Mouse (Mus musculus) heart, embryonic 12.5 days (tissue): ENCODE measurements around the gene Pde8b. TPM values are rescaled to one million over a fixed set of nuclear protein-coding genes. Genes with fewer than 3 reads are reported as not detected.
"Not testable (repeated sequence)": the region's sequence is repeated elsewhere in the genome, so short reads cannot be mapped to it uniquely, and the experiment has no call there.

Experiments
- ATAC-seq: fragments of 200-750 bp; cut with Nextera tagmentation; 2 replicates; pipeline ENCODE4 v1.8.0; 2017; ENCODE audit warnings: moderate TSS enrichment, moderate library complexity; ENCODE audit not compliant: insufficient number of reproducible peaks, low FRiP score
- H3K27ac ChIP-seq: fragments of 300-500 bp; sonication (generic); 2 replicates; pipeline ENCODE4 v1.5.1; 2016; ENCODE audit warnings: mild to moderate bottlenecking, moderate library complexity; ENCODE audit not compliant: poor library complexity, severe bottlenecking
- H3K27me3 ChIP-seq: fragments of 300-500 bp; sonication (generic); replicated peaks from 2 replicates; pipeline ENCODE4 v1.6.1; 2016; ENCODE audit warnings: mild to moderate bottlenecking, moderate library complexity
- H3K36me3 ChIP-seq: fragments of 300-500 bp; sonication (generic); 2 replicates; pipeline ENCODE4 v1.6.1; 2016; ENCODE audit warnings: mild to moderate bottlenecking, moderate library complexity
- H3K4me1 ChIP-seq: fragments of 300-500 bp; sonication (generic); replicated peaks from 2 replicates; pipeline ENCODE4 v1.6.1; 2016; ENCODE audit warnings: mild to moderate bottlenecking
- H3K4me2 ChIP-seq: fragments of 300-500 bp; sonication (generic); 2 replicates; pipeline ENCODE4 v1.6.1; 2016; ENCODE audit warnings: mild to moderate bottlenecking, moderate library complexity
- H3K4me3 ChIP-seq: fragments of 300-500 bp; sonication (generic); 2 replicates; pipeline ENCODE4 v1.5.1; 2016; ENCODE audit warnings: mild to moderate bottlenecking
- H3K9ac ChIP-seq: fragments of 300-500 bp; sonication (generic); 2 replicates; pipeline ENCODE4 v1.6.1; 2016; ENCODE audit warnings: mild to moderate bottlenecking, moderate library complexity
- H3K9me3 ChIP-seq: fragments of 300-500 bp; sonication (generic); replicated peaks from 2 replicates; pipeline ENCODE4 v1.6.1; 2016; ENCODE audit warnings: mild to moderate bottlenecking, moderate library complexity
- WGBS: fragments of 180-500 bp; shearing (Covaris S2); methylation state at CpG from one replicate; pipeline ENCODE4 v1.1.7; 2016; 5-methylcytosine and 5-hydroxymethylcytosine counted together
- polyA plus RNA-seq: library from polyadenylated mRNA; unstranded; fragments of >200 nt; fragmentation: Nextera tagmentation; extraction: Ambion mirVana; gene quantifications from 2 replicates; pipeline ENCODE4 v1.2.1, GENCODE M21; 2016

Gene Pde8b
- polyA plus RNA-seq, 1 experiment from 2014 or later = 0.57 TPM

- Histone ChIP-seq H3K36me3 (no peaks in the 10 kb centered on the region), H3K9ac (no peak overlapping the region), H3K4me3 (no peak overlapping the region), H3K9me3 (0 out of 2 replicates have a peak, but pooled peaks cover 3% of the 10 kb centered on the region), H3K27ac (no peak overlapping the region), H3K27me3 (0 out of 2 replicates have a peak, but pooled peaks cover 6% of the 10 kb centered on the region), H3K4me2 (no peak overlapping the region), H3K4me1 (no peaks in the 10 kb centered on the region)
- WGBS = 74% methylated on average over 5 of the region's 5 CpGs
- no peak for ATAC-seq
Observed at GRCm38 (mm10) chr13:95212320-95212719, 37.8 kb downstream of the Pde8b start.

- not testable (repeated sequence) for H3K9me3 ChIP-seq, H3K4me2 ChIP-seq, H3K27me3 ChIP-seq, H3K36me3 ChIP-seq, H3K4me1 ChIP-seq, H3K9ac ChIP-seq, H3K27ac ChIP-seq, H3K4me3 ChIP-seq, ATAC-seq
- 77% methylated on average over 7 of the region's 7 CpGs for WGBS
Observed at GRCm38 (mm10) chr13:95207301-95207700, 42.8 kb downstream of the Pde8b start.

- no peak overlapping the region for H3K27ac ChIP-seq
- no peaks in the 10 kb centered on the region for H3K36me3 ChIP-seq
- no peaks in the 10 kb centered on the region for H3K4me1 ChIP-seq
- H3K4me3 ChIP-seq = no peak overlapping the region
- 79% methylated on average over 3 of the region's 3 CpGs for WGBS
- H3K9me3 ChIP-seq = no peaks in the 10 kb centered on the region
- H3K4me2 ChIP-seq = no peak overlapping the region
- H3K27me3 ChIP-seq = no peaks in the 10 kb centered on the region
- ATAC-seq = no peak
- no peak overlapping the region for H3K9ac ChIP-seq
Observed at GRCm38 (mm10) chr13:95202151-95202758, 47.9 kb downstream of the Pde8b start.

GRCm38 (mm10) chr13:95200817-95201216, 49.3 kb downstream of the Pde8b start:
- ATAC-seq = no peak
- no peak overlapping the region for H3K9ac ChIP-seq
- WGBS = 70% methylated on average over 8 of the region's 8 CpGs
- H3K9me3 ChIP-seq = no peaks in the 10 kb centered on the region
- H3K27me3 ChIP-seq = no peaks in the 10 kb centered on the region
- H3K4me1 ChIP-seq = no peaks in the 10 kb centered on the region
- H3K36me3 ChIP-seq = no peaks in the 10 kb centered on the region
- H3K4me3 ChIP-seq = no peak overlapping the region
- no peak overlapping the region for H3K27ac ChIP-seq
- no peak overlapping the region for H3K4me2 ChIP-seq

GRCm38 (mm10) chr13:95200036-95200435, 50.1 kb downstream of the Pde8b start:
- ATAC-seq = no peak
- Histone ChIP-seq H3K4me3 (no peak overlapping the region), H3K9ac (no peak overlapping the region), H3K9me3 (no peaks in the 10 kb centered on the region), H3K27me3 (no peaks in the 10 kb centered on the region), H3K36me3 (no peaks in the 10 kb centered on the region), H3K4me1 (no peaks in the 10 kb centered on the region), H3K27ac (no peak overlapping the region), H3K4me2 (no peak overlapping the region)

- H3K9ac ChIP-seq = no peak overlapping the region
- no peaks in the 10 kb centered on the region for H3K9me3 ChIP-seq
- no peaks in the 10 kb centered on the region for H3K27me3 ChIP-seq
- no peaks in the 10 kb centered on the region for H3K36me3 ChIP-seq
- H3K4me2 ChIP-seq = no peak overlapping the region
- no peak for ATAC-seq
- WGBS = 76% methylated on average over 7 of the region's 7 CpGs
- H3K4me3 ChIP-seq = no peak overlapping the region
- no peaks in the 10 kb centered on the region for H3K4me1 ChIP-seq
- no peak overlapping the region for H3K27ac ChIP-seq
Observed at GRCm38 (mm10) chr13:95196106-95196705, 53.9 kb downstream of the Pde8b start.

GRCm38 (mm10) chr13:95191951-95192350, 58.2 kb downstream of the Pde8b start:
- Histone ChIP-seq H3K9ac (no peak overlapping the region), H3K27me3 (no peaks in the 10 kb centered on the region), H3K36me3 (no peaks in the 10 kb centered on the region), H3K9me3 (no peaks in the 10 kb centered on the region), H3K27ac (no peak overlapping the region), H3K4me2 (no peak overlapping the region), H3K4me3 (no peak overlapping the region), H3K4me1 (no peaks in the 10 kb centered on the region)
- 78% methylated on average over 5 of the region's 5 CpGs for WGBS
- ATAC-seq = no peak

GRCm38 (mm10) chr13:95189111-95189510, 61.0 kb downstream of the Pde8b start:
- Histone ChIP-seq H3K9ac (no peak overlapping the region), H3K4me3 (no peak overlapping the region), H3K27me3 (no peaks in the 10 kb centered on the region), H3K4me1 (no peaks in the 10 kb centered on the region), H3K9me3 (no peaks in the 10 kb centered on the region), H3K36me3 (no peaks in the 10 kb centered on the region), H3K27ac (no peak overlapping the region), H3K4me2 (no peak overlapping the region)
- ATAC-seq = no peak
- WGBS = 79% methylated on average over 2 of the region's 2 CpGs

- H3K36me3 ChIP-seq = no peaks in the 10 kb centered on the region
- H3K4me1 ChIP-seq = no peaks in the 10 kb centered on the region
- H3K27ac ChIP-seq = no peak overlapping the region
- no peaks in the 10 kb centered on the region for H3K27me3 ChIP-seq
- no peak overlapping the region for H3K9ac ChIP-seq
- H3K9me3 ChIP-seq = no peaks in the 10 kb centered on the region
- WGBS = 88% methylated on average over 5 of the region's 5 CpGs
- ATAC-seq = no peak
- H3K4me2 ChIP-seq = no peak overlapping the region
- no peak overlapping the region for H3K4me3 ChIP-seq
Observed at GRCm38 (mm10) chr13:95187153-95187665, 62.9 kb downstream of the Pde8b start.

GRCm38 (mm10) chr13:95186741-95187035, 63.4 kb downstream of the Pde8b start:
- no peaks in the 10 kb centered on the region for H3K36me3 ChIP-seq
- H3K9me3 ChIP-seq = no peaks in the 10 kb centered on the region
- no peak for ATAC-seq
- H3K27me3 ChIP-seq = no peaks in the 10 kb centered on the region
- no peak overlapping the region for H3K4me3 ChIP-seq
- H3K27ac ChIP-seq = no peak overlapping the region
- no peaks in the 10 kb centered on the region for H3K4me1 ChIP-seq
- 72% methylated on average over 4 of the region's 4 CpGs for WGBS
- H3K4me2 ChIP-seq = no peak overlapping the region
- no peak overlapping the region for H3K9ac ChIP-seq

GRCm38 (mm10) chr13:95185891-95186740, 64.0 kb downstream of the Pde8b start:
- Histone ChIP-seq H3K36me3 (no peaks in the 10 kb centered on the region), H3K9ac (no peak overlapping the region), H3K4me1 (no peaks in the 10 kb centered on the region), H3K27me3 (no peaks in the 10 kb centered on the region), H3K27ac (no peak overlapping the region), H3K4me2 (no peak overlapping the region), H3K9me3 (no peaks in the 10 kb centered on the region), H3K4me3 (no peak overlapping the region)
- ATAC-seq = no peak
- WGBS = 60% methylated on average over 10 of the region's 10 CpGs
